Mouse (Mus musculus) forebrain, embryonic 14.5 days (tissue): ENCODE results near the gene Elmod3. TPM values are rescaled to one million over a fixed set of nuclear protein-coding genes. Genes with fewer than 3 reads are reported as not detected.

ENCODE experiments used
- ATAC-seq: fragments of 200-750 bp; cut with Nextera tagmentation; 2 replicates; pipeline ENCODE4 v1.8.0; 2017; ENCODE audit warnings: mild to moderate bottlenecking, moderate library complexity
- DNase-seq: peaks from one replicate; pipeline ENCODE4 v3.0.0-alpha.2; 2015; ENCODE audit warnings: low spot score
- H3K27ac ChIP-seq: fragments of 300-500 bp; sonication (generic); 2 replicates; pipeline ENCODE4 v1.5.1; 2014; ENCODE audit warnings: low read depth, mild to moderate bottlenecking, control low read depth, low read length, moderate library complexity
- H3K27me3 ChIP-seq: fragments of 300-500 bp; sonication (generic); replicated peaks from 2 replicates; pipeline ENCODE4 v1.6.1; 2014; ENCODE audit warnings: low read length, control low read depth, mixed read lengths; ENCODE audit not compliant: control insufficient read depth, insufficient read depth
- H3K36me3 ChIP-seq: fragments of 300-500 bp; sonication (generic); 2 replicates; pipeline ENCODE4 v1.6.1; 2014; ENCODE audit warnings: low read length, control low read depth; ENCODE audit not compliant: control insufficient read depth, insufficient read depth
- H3K4me1 ChIP-seq: fragments of 300-500 bp; sonication (generic); 2 replicates; pipeline ENCODE4 v1.6.1; 2014; ENCODE audit warnings: antibody characterized with exemption, low read length, control low read depth; ENCODE audit not compliant: control insufficient read depth, insufficient read depth
- H3K4me2 ChIP-seq: fragments of 300-500 bp; sonication (generic); 2 replicates; pipeline ENCODE4 v1.6.1; 2014; ENCODE audit warnings: mild to moderate bottlenecking, control low read depth, low read length
- H3K4me3 ChIP-seq: fragments of 300-500 bp; sonication (generic); 2 replicates; pipeline ENCODE4 v1.5.1; 2014; ENCODE audit warnings: low read depth, low read length, control low read depth
- H3K9ac ChIP-seq: fragments of 300-500 bp; sonication (generic); 2 replicates; pipeline ENCODE4 v1.6.1; 2014; ENCODE audit warnings: mild to moderate bottlenecking, low read length, control low read depth, moderate library complexity
- H3K9me3 ChIP-seq: fragments of 300-500 bp; sonication (generic); replicated peaks from 2 replicates; pipeline ENCODE4 v1.6.1; 2016; ENCODE audit warnings: low read length, control low read depth, mixed read lengths; ENCODE audit not compliant: control insufficient read depth
- WGBS: fragments of 180-500 bp; shearing (Covaris S2); extraction: QIAGEN DNeasy Blood & Tissue Kit; methylation state at CpG from one replicate; pipeline ENCODE4 v1.1.7; 2014; 5-methylcytosine and 5-hydroxymethylcytosine counted together
- polyA plus RNA-seq: library from polyadenylated mRNA; unstranded; fragments of >200 nt; fragmentation: Nextera tagmentation; extraction: Ambion mirVana; gene quantifications from 2 replicates; pipeline ENCODE4 v1.2.1, GENCODE M21; 2014

Elmod3 gene
- polyA plus RNA-seq, 1 experiment from 2014 or later, result 19.2 TPM

DNA sequence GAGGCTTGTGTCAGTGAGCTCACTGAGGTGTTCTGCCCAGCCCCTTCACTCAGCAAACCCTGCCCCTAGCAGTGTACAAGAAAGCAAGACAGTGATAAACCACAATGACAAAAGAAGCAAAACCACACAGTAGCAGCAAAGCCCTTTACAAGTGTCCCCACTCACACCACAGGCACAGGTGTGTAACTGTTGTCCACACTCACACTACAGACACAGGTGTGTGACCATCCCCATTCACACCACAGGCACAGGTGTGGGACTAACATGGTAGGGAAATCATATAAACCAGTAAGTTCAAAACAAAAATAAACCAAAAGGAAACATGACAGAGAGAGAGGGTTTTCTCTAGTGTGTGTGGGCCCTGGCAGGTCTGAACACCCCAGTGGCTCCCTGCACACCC is 9.9 kb downstream of the Elmod3 start:
- H3K9ac ChIP-seq, result no peak overlapping the region
- H3K27ac ChIP-seq, result no peak overlapping the region
- DNase-seq, result no peak
- no peak for ATAC-seq
- H3K27me3 ChIP-seq, result no peaks in the 10 kb centered on the region
- no peak overlapping the region for H3K4me2 ChIP-seq
- H3K4me1 ChIP-seq, result no peaks in the 10 kb centered on the region
- H3K4me3 ChIP-seq, result no peak overlapping the region
- no peaks in the 10 kb centered on the region for H3K9me3 ChIP-seq
- H3K36me3 ChIP-seq, result no peaks in the 10 kb centered on the region

DNA sequence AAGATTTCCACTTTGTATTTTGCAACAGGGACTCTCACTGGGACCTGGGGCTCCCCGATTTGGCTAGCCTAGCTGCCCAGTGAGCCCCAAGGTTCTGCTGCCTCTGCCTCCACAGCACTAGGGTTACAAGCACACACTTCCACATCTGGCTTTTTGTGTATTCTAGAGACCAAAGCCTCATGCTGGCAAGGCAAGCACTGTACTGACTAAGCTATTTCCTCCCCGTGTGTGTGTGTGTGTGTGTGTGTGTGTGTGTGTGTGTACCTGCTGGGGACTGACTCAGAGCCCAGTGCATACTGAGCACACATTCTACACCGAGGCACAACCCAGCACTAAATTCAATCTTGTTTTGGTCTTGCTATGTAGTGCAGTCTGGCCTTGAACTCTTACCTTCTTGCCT is 11.5 kb downstream of the Elmod3 start:
- Histone ChIP-seq H3K4me3 (no peak overlapping the region), H3K36me3 (no peaks in the 10 kb centered on the region), H3K27ac (no peak overlapping the region), H3K4me2 (no peak overlapping the region), H3K9ac (no peak overlapping the region), H3K9me3 (no peaks in the 10 kb centered on the region), H3K27me3 (no peaks in the 10 kb centered on the region), H3K4me1 (no peaks in the 10 kb centered on the region)
- ATAC-seq (no peak), DNase-seq (no peak)
- WGBS, result 73% methylated on average over 3 of the region's 3 CpGs

DNA sequence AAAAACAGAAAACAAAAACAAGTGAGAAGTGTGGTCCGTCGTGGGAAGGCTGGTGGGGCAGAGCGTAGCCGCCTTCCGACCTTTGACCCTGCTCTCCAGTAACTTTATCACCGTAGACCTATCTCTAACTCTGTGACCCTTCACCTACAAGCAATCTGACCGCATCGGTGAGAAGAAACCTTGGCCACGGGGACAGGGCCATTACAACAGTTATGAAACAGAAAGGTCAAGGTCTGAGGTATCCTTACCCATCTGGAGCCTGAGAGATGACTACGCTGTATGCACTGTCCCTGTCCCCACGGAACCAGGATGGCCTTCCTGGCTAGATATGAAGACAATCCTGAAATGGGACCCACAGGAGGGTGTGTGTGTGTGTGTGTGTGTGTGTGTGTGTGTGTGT is 14.1 kb downstream of the Elmod3 start:
- no peak for ATAC-seq
- Histone ChIP-seq H3K4me2 (no peak overlapping the region), H3K4me3 (no peak overlapping the region), H3K27me3 (no peaks in the 10 kb centered on the region), H3K9me3 (no peaks in the 10 kb centered on the region), H3K36me3 (no peaks in the 10 kb centered on the region), H3K27ac (no peak overlapping the region), H3K9ac (no peak overlapping the region), H3K4me1 (no peaks in the 10 kb centered on the region)
- WGBS, result 89% methylated on average over 11 of the region's 11 CpGs
- no peak for DNase-seq

DNA sequence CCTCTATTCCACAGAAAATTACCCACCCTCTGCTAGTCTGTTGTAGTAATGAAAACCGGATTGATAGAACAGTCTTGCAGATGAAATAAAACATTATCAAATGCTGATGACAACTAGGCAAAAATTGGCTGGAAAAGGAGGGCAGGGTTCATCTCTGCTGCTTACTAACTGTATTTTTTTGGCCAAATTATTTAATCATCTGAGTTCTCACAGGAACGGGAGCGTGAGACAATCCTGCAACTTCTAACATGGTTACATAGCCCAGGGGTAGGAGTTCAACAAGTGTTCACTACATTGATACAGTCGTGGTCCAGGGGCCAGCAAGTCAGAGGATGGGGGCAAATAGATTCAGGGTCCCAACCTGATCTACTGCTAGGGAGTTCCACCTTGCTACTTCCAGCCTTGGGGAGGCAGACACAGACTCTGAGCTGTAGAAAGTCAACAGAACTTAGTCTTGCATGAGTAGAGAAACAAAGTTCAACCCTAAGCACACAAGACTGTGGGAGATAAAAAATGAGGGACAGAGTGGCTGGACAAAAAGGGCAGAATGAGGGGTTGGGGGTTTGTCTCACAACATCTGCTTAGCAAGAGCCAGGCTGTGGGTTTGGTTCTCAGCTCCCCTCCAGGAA is 14.9 kb downstream of the Elmod3 start:
- H3K27me3 ChIP-seq, result no peaks in the 10 kb centered on the region
- H3K4me1 ChIP-seq, result no peaks in the 10 kb centered on the region
- H3K4me2 ChIP-seq, result no peak overlapping the region
- H3K9me3 ChIP-seq, result no peaks in the 10 kb centered on the region
- 86% methylated on average over 4 of the region's 4 CpGs for WGBS
- no peak for DNase-seq
- no peak for ATAC-seq
- no peak overlapping the region for H3K27ac ChIP-seq
- no peak overlapping the region for H3K4me3 ChIP-seq
- H3K9ac ChIP-seq, result no peak overlapping the region
- no peaks in the 10 kb centered on the region for H3K36me3 ChIP-seq

DNA sequence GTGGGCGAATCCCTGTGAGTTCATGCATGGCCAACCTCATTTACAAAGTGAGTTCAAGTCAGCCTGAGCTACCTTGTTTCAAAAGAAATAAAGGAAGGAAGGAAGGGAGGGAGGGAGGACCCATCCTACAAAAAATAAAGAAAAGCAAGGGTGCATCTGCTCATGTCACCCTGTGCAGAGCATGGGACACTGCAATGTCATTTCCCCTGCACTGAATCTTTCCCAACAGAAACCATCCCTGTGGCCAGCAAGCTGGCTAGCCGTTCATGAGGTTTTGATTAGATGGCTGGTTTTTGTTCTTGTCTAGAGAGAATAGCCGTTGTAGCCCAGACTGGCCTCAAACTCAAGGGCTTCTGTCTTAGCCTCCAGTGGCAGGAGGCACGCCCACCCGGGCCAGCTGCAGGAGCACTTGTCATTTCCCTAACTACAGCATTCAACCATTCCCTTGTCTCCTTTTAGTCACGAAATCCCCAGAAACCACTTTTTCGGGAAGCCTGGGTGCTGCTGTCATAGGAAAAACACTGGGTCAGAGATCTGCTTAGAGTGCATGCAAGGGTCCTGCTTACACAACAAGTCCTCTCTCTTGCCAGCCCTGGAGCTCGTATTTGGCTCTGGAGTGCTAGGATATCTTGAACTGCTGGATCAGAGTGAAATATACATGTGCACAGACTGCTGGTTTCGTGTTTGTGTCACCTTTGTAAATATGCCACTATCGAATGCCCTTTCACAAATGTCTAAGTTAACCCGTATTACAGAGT is 16.4 kb downstream of the Elmod3 start:
- no peaks in the 10 kb centered on the region for H3K4me1 ChIP-seq
- no peak for DNase-seq

DNA sequence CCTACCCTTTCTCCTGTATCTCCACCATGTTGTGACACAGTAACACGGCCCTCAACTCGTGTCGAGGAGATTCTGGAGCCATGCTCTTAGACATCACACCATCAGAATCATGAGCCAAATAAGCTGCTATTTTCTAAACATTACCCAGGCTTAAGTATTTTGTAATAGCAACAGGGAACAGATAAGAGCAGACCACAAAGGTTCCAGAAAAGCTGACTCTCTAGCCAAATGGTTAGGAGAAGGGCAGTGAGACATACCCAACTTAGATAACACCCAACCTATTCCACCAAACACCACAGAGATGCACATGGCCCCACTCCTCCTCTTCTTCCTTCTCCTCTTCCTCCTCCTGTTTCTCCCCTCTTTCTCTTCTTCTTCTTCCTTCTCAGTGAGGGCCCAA is 22.2 kb downstream of the Elmod3 start:
- WGBS, result 97% methylated on average over 3 of the region's 3 CpGs
- no peak for DNase-seq
- no peak overlapping the region for H3K4me2 ChIP-seq
- H3K9ac ChIP-seq, result no peak overlapping the region
- H3K4me1 ChIP-seq, result no peaks in the 10 kb centered on the region
- ATAC-seq, result no peak
- no peak overlapping the region for H3K27ac ChIP-seq
- peaks cover 15% of the 10 kb centered on the region; the same call in 1 of the 2 replicates for H3K36me3 ChIP-seq
- H3K9me3 ChIP-seq, result no peaks in the 10 kb centered on the region
- H3K4me3 ChIP-seq, result no peak overlapping the region
- no peaks in the 10 kb centered on the region for H3K27me3 ChIP-seq

More for the DNA sequence above, 16.4 kb downstream of the Elmod3 start:
- Histone ChIP-seq H3K27ac (no peak overlapping the region), H3K4me3 (no peak overlapping the region), H3K9ac (no peak overlapping the region), H3K36me3 (0 out of 2 replicates have a peak, but pooled peaks cover 2% of the 10 kb centered on the region), H3K27me3 (no peaks in the 10 kb centered on the region), H3K4me2 (no peak overlapping the region), H3K9me3 (no peaks in the 10 kb centered on the region)
- 72% methylated on average over 11 of the region's 11 CpGs for WGBS
- ATAC-seq, result no peak

DNA sequence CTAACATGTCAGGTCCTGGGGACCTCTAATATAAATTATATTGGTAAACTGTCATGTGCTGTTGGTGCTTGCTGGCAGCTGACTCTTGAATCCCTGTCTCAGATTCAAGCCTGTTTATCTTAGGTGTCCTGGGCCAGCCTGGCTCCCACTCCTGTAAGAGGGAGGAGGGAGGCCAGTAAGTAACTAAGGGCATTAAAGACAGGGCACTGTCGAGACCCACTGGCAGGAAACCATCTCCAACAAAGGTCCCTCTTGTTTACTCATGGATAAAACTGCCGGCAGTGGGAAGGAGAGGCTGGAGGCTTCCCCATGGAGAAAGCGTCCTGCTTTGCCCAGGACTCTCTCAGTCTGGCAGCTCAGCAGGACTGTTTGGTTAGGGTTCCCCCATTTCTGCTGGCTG is 26.4 kb downstream of the Elmod3 start:
- no peak for ATAC-seq
- no peak for DNase-seq
- no peaks in the 10 kb centered on the region for H3K27me3 ChIP-seq
- peaks cover 16% of the 10 kb centered on the region; the same call in 1 of the 2 replicates for H3K36me3 ChIP-seq
- 53% methylated on average over 3 of the region's 3 CpGs for WGBS
- H3K4me2 ChIP-seq, result no peak overlapping the region
- H3K4me3 ChIP-seq, result no peak overlapping the region
- no peak overlapping the region for H3K9ac ChIP-seq
- H3K27ac ChIP-seq, result no peak overlapping the region
- H3K9me3 ChIP-seq, result no peaks in the 10 kb centered on the region
- H3K4me1 ChIP-seq, result no peaks in the 10 kb centered on the region

DNA sequence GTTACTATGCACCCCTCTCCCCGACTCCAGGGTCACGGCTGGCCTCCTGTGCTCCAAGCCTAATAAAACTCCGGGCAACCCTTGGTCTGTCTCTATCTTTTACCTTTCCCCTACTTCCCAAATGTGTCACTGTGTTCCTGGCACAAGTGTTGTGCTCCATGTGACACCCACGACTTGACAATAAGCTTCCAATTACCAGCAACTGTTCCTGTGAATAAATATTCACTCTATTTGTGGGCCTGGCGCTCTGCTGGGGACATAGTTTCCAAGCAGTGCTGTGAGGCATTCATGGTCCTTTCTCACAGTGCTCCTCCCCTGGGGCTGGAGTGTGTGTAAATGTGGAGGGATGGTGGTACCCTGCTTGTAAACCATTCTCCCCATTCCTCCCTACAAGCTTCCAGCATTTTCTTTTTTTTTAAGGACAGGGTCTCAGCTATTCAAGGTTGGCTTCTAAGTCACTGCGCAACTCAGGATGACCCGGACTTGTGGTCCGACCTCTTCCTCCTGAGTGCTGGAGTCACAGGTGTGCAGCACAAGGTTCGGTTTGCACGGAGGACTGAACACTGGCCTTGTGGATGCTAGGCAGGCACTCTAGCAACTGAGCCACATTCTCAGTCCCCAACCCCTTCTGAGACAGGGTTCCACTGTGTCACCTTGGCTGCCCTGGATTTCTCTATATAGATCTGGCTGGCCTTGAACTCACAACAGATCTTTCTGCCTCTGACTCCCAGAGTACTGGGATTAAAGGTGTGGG is 27.4 kb downstream of the Elmod3 start:
- peaks cover 14% of the 10 kb centered on the region; the same call in 1 of the 2 replicates for H3K36me3 ChIP-seq
- no peak overlapping the region for H3K4me2 ChIP-seq
- H3K27me3 ChIP-seq, result no peaks in the 10 kb centered on the region
- ATAC-seq, result no peak
- H3K9ac ChIP-seq, result no peak overlapping the region
- no peak overlapping the region for H3K4me3 ChIP-seq
- H3K4me1 ChIP-seq, result no peaks in the 10 kb centered on the region
- WGBS, result 88% methylated on average over 10 of the region's 10 CpGs
- H3K9me3 ChIP-seq, result no peaks in the 10 kb centered on the region
- no peak for DNase-seq
- no peak overlapping the region for H3K27ac ChIP-seq

DNA sequence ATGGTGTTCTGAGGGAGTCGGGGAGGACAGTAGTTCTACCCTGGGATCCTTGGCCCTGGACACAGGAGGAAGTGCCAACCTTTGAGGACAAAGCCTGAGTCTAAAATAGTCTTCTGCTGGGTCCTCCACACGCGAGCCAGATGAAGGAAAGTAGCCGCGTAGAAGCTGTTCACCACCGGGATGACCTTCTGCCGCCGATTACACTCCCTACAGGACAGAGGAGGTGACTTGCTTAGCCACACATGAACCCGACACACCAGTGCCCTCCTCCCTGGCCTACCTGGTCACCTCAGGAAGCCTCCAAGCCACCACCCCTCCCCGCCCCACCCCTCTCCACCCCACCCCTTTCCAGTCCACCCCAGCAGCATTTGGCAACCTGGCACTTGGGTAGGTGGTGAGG is 29.5 kb downstream of the Elmod3 start:
- Histone ChIP-seq H3K9me3 (no peaks in the 10 kb centered on the region), H3K4me3 (no peak overlapping the region), H3K9ac (no peak overlapping the region), H3K4me1 (no peaks in the 10 kb centered on the region), H3K4me2 (no peak overlapping the region), H3K27me3 (no peaks in the 10 kb centered on the region), H3K27ac (no peak overlapping the region), H3K36me3 (peaks cover 3% of the 10 kb centered on the region; the same call in 1 of the 2 replicates)
- 92% methylated on average over 10 of the region's 10 CpGs for WGBS
- ATAC-seq, result no peak
- DNase-seq, result no peak
